Mouse (Mus musculus) MEL (cell line): ENCODE measurements at regions not wholly inside any gene's neighbourhood (a gene's known extent, or its start where the extent isn't known, plus 50 kb on each side); places are given as distances from the start of the nearest gene placed in this dataset.

ENCODE experiments used
- DNase-seq: peaks from one replicate; pipeline ENCODE4 v3.0.0; 2011; ENCODE audit warnings: low read depth, low spot score
- H3K27ac ChIP-seq: 2 replicates; pipeline ENCODE4 v1.5.1; 2012; ENCODE audit warnings: low read depth, mild to moderate bottlenecking, control low read depth, low read length, moderate library complexity; ENCODE audit not compliant: control insufficient read depth
- H3K27me3 ChIP-seq, 2 experiments: fragments of 150-350 bp in 1 of 2; sonication (generic) in 1 of 2; 2 replicates each; pipeline ENCODE4 v1.6.1; 2012; ENCODE audit warnings: low read length in 2 of 2, mild to moderate bottlenecking in 2 of 2, improper control_type of control experiment in 1 of 2, moderate library complexity in 1 of 2; ENCODE audit not compliant: insufficient read depth in 2 of 2, control insufficient read depth in 1 of 2
- H3K36me3 ChIP-seq, 2 experiments: 2 replicates each; pipeline ENCODE4 v1.6.1; 2012 to 2014; ENCODE audit warnings: low read length in 2 of 2, improper control_type of control experiment in 1 of 2, inconsistent platforms in 1 of 2, mild to moderate bottlenecking in 1 of 2; ENCODE audit not compliant: insufficient read depth in 2 of 2, control insufficient read depth in 1 of 2
- H3K4me1 ChIP-seq, 2 experiments: fragments of 150-350 bp in 1 of 2; sonication (generic) in 1 of 2; 2 replicates each; pipeline ENCODE4 v1.6.1; 2012; ENCODE audit warnings: low read length in 2 of 2, improper control_type of control experiment in 1 of 2, mild to moderate bottlenecking in 1 of 2; ENCODE audit not compliant: insufficient read depth in 2 of 2, control insufficient read depth in 1 of 2
- H3K4me3 ChIP-seq, 2 experiments: fragments of 150-350 bp in 1 of 2; sonication (generic) in 1 of 2; 2 replicates each; pipeline ENCODE4 v1.5.1; 2012; ENCODE audit warnings: low read depth in 2 of 2, low read length in 2 of 2, mild to moderate bottlenecking in 2 of 2, moderate library complexity in 2 of 2, control low read depth in 1 of 2, improper control_type of control experiment in 1 of 2; ENCODE audit not compliant: control insufficient read depth in 1 of 2, insufficient read depth in 1 of 2
- H3K79me2 ChIP-seq: 2 replicates; pipeline ENCODE4 v1.6.1; 2012; ENCODE audit warnings: mild to moderate bottlenecking, low read length, moderate library complexity; ENCODE audit not compliant: control insufficient read depth, poor library complexity, insufficient read depth
- H3K9ac ChIP-seq: 2 replicates; pipeline ENCODE4 v1.6.1; 2012; ENCODE audit warnings: low read depth, mild to moderate bottlenecking, control low read depth, low read length, moderate library complexity; ENCODE audit not compliant: control insufficient read depth, poor library complexity, severe bottlenecking
- H3K9me3 ChIP-seq: fragments of 150-350 bp; sonication (generic); replicated peaks from 2 replicates; pipeline ENCODE4 v1.6.1; 2012; ENCODE audit warnings: mild to moderate bottlenecking, low read length, improper control_type of control experiment, moderate library complexity; ENCODE audit not compliant: insufficient read depth
- BHLHE40 ChIP-seq: IDR thresholded peaks from 2 replicates; pipeline ENCODE4 v1.6.1; 2012; ENCODE audit warnings: low read depth, mild to moderate bottlenecking, inconsistent platforms, low read length, improper control_type of control experiment, borderline replicate concordance
- CHD1 ChIP-seq: IDR thresholded peaks from 2 replicates; pipeline ENCODE4 v1.6.1; 2012; ENCODE audit warnings: low read depth, mild to moderate bottlenecking, inconsistent platforms, low read length, improper control_type of control experiment
- CHD2 ChIP-seq: IDR thresholded peaks from 2 replicates; pipeline ENCODE4 v1.6.1; 2011; ENCODE audit warnings: low read length, improper control_type of control experiment
- CTCF ChIP-seq, 3 experiments: IDR thresholded peaks in 2 of 3; conservative IDR thresholded peaks in 1 of 3; 2 replicates each; pipeline ENCODE4 v1.5.1; 2011 to 2012; ENCODE audit warnings: low read length in 3 of 3, low read depth in 2 of 3, mild to moderate bottlenecking in 2 of 3, improper control_type of control experiment in 1 of 3, inconsistent platforms in 1 of 3, mixed read lengths in 1 of 3, moderate library complexity in 1 of 3; ENCODE audit not compliant: control insufficient read depth in 1 of 3, insufficient read depth in 1 of 3, poor library complexity in 1 of 3, severe bottlenecking in 1 of 3
- E2F4 ChIP-seq: IDR thresholded peaks from 2 replicates; pipeline ENCODE4 v1.6.1; 2011; ENCODE audit warnings: low read depth, low read length, improper control_type of control experiment, borderline replicate concordance
- ELF1 ChIP-seq: IDR thresholded peaks from 2 replicates; pipeline ENCODE4 v1.6.1; 2014; ENCODE audit warnings: low read depth, mild to moderate bottlenecking, inconsistent platforms, low read length, improper control_type of control experiment, moderate library complexity
- EP300 ChIP-seq, 2 experiments: IDR thresholded peaks; 2 replicates each; pipeline ENCODE4 v1.6.1; 2011; ENCODE audit warnings: improper control_type of control experiment in 2 of 2, low read length in 2 of 2, low read depth in 1 of 2, mild to moderate bottlenecking in 1 of 2
- GABPA ChIP-seq: IDR thresholded peaks from 2 replicates; pipeline ENCODE4 v1.6.1; 2012; ENCODE audit warnings: low read depth, mild to moderate bottlenecking, inconsistent platforms, low read length, improper control_type of control experiment, moderate library complexity
- HCFC1 ChIP-seq: IDR thresholded peaks from 2 replicates; pipeline ENCODE4 v1.6.1; 2012; ENCODE audit warnings: low read depth, mild to moderate bottlenecking, inconsistent platforms, low read length, improper control_type of control experiment, moderate library complexity
- JUND ChIP-seq: IDR thresholded peaks from 2 replicates; pipeline ENCODE4 v1.6.1; 2011; ENCODE audit warnings: low read depth, mild to moderate bottlenecking, improper control_type of control experiment, low read length
- MAX ChIP-seq: IDR thresholded peaks from 2 replicates; pipeline ENCODE4 v1.6.1; 2011; ENCODE audit warnings: low read length, improper control_type of control experiment
- MAZ ChIP-seq: IDR thresholded peaks from 2 replicates; pipeline ENCODE4 v1.6.1; 2012; ENCODE audit warnings: low read depth, mild to moderate bottlenecking, inconsistent platforms, low read length, improper control_type of control experiment
- MEF2A ChIP-seq: IDR thresholded peaks from 2 replicates; pipeline ENCODE4 v1.6.1; 2014; ENCODE audit warnings: low read depth, mild to moderate bottlenecking, inconsistent platforms, low read length, improper control_type of control experiment; ENCODE audit not compliant: poor library complexity, insufficient replicate concordance, severe bottlenecking; ENCODE audit errors: extremely low read depth
- MXI1 ChIP-seq: IDR thresholded peaks from 2 replicates; pipeline ENCODE4 v1.6.1; 2011; ENCODE audit warnings: mild to moderate bottlenecking, low read depth, low read length, improper control_type of control experiment
- MYB ChIP-seq: IDR thresholded peaks from 2 replicates; pipeline ENCODE4 v1.6.1; 2011; ENCODE audit warnings: mild to moderate bottlenecking, low read depth, low read length, improper control_type of control experiment
- MYC ChIP-seq: IDR thresholded peaks from 2 replicates; pipeline ENCODE4 v1.6.1; 2011; ENCODE audit warnings: low read depth, mild to moderate bottlenecking, low read length, improper control_type of control experiment, moderate library complexity
- NRF1 ChIP-seq: IDR thresholded peaks from 2 replicates; pipeline ENCODE4 v1.6.1; 2014; ENCODE audit warnings: low read depth, mild to moderate bottlenecking, inconsistent platforms, low read length, improper control_type of control experiment, moderate library complexity; ENCODE audit not compliant: poor library complexity, insufficient read depth, severe bottlenecking
- POLR2A ChIP-seq, 2 experiments: IDR thresholded peaks; 2 replicates each; pipeline ENCODE4 v1.6.1; 2011 to 2012; ENCODE audit warnings: low read length in 2 of 2, mild to moderate bottlenecking in 2 of 2, control low read depth in 1 of 2, improper control_type of control experiment in 1 of 2, low read depth in 1 of 2, moderate library complexity in 1 of 2; ENCODE audit not compliant: control insufficient read depth in 1 of 2, insufficient read depth in 1 of 2, poor library complexity in 1 of 2
- POLR2AphosphoS2 ChIP-seq: IDR thresholded peaks from 2 replicates; pipeline ENCODE4 v1.6.1; 2011; ENCODE audit warnings: low read length, improper control_type of control experiment
- RAD21 ChIP-seq: IDR thresholded peaks from 2 replicates; pipeline ENCODE4 v1.6.1; 2011; ENCODE audit warnings: mild to moderate bottlenecking, low read depth, low read length, improper control_type of control experiment
- RCOR1 ChIP-seq: IDR thresholded peaks from 2 replicates; pipeline ENCODE4 v1.6.1; 2012; ENCODE audit warnings: low read depth, mild to moderate bottlenecking, inconsistent platforms, low read length, improper control_type of control experiment
- SMC3 ChIP-seq: IDR thresholded peaks from 2 replicates; pipeline ENCODE4 v1.6.1; 2011; ENCODE audit warnings: low read depth, low read length, improper control_type of control experiment
- TAL1 ChIP-seq: IDR thresholded peaks from 2 replicates; pipeline ENCODE4 v1.6.1; 2012; ENCODE audit warnings: mild to moderate bottlenecking, inconsistent platforms, low read length, moderate library complexity, mixed read lengths
- TCF12 ChIP-seq: IDR thresholded peaks from 2 replicates; pipeline ENCODE4 v1.6.1; 2014; ENCODE audit warnings: low read depth, mild to moderate bottlenecking, inconsistent platforms, low read length, improper control_type of control experiment, moderate library complexity
- UBTF ChIP-seq: IDR thresholded peaks from 2 replicates; pipeline ENCODE4 v1.6.1; 2012; ENCODE audit warnings: low read depth, mild to moderate bottlenecking, inconsistent platforms, low read length, improper control_type of control experiment, moderate library complexity, borderline replicate concordance; ENCODE audit not compliant: insufficient read depth
- USF2 ChIP-seq, 2 experiments: IDR thresholded peaks; 2 replicates each; pipeline ENCODE4 v1.6.1; 2011 to 2012; ENCODE audit warnings: improper control_type of control experiment in 2 of 2, low read length in 2 of 2, borderline replicate concordance in 1 of 2, inconsistent platforms in 1 of 2, low read depth in 1 of 2, mild to moderate bottlenecking in 1 of 2; ENCODE audit not compliant: insufficient read depth in 1 of 2
- ZC3H11A ChIP-seq: IDR thresholded peaks from 2 replicates; pipeline ENCODE4 v1.6.1; 2012; ENCODE audit warnings: low read depth, mild to moderate bottlenecking, inconsistent platforms, low read length, improper control_type of control experiment
- ZKSCAN1 ChIP-seq: IDR thresholded peaks from 2 replicates; pipeline ENCODE4 v1.6.1; 2012; ENCODE audit warnings: low read depth, mild to moderate bottlenecking, inconsistent platforms, low read length, improper control_type of control experiment, moderate library complexity
- ZMIZ1 ChIP-seq: IDR thresholded peaks from 2 replicates; pipeline ENCODE4 v1.6.1; 2012; ENCODE audit warnings: low read depth, mild to moderate bottlenecking, inconsistent platforms, low read length, improper control_type of control experiment, moderate library complexity
- ZNF384 ChIP-seq: IDR thresholded peaks from 2 replicates; pipeline ENCODE4 v1.6.1; 2012; ENCODE audit warnings: low read depth, mild to moderate bottlenecking, inconsistent platforms, low read length, improper control_type of control experiment

DNA sequence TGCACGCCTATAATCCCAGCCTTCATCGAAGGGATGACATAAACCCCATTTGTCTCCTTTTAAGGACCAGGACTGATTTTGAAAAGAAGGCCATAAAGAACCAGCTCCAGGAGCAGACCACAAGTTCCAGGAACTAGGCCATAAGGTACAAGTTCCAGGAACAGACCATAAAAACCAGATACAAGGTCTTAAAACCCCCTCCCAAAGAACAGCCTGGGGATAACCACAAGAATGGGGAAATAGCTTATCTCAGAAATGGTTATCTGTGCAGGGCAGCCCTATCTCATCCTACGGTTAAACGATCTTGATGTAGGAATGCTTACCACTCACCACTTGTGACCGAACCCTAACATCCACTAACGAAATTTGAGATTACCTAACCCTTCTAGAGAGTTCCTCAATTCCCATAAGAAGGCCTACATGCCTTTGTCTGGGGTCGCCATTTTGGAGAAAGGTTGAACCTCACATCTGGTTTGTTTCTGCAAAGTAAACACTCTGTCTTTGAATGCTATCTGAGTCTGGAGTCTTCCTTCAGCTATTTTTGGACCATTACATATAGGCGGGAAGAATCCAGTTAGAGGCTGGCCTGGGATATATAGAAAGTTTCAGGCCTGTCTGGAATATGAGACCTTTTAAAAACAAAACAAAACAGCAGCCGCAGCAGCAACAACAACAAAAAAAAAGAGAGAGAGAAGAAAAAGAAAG lies 103.5 kb upstream of the Fut8 start (continued):
- TF ChIP-seq EP300 (IDR thresholded peaks at IDR 0.05; ENCODE audit: low read depth in 1 of 2, low read length in 2 of 2), result peak; percentile 100
- peak; percentile 39; the same call in 1 of the 2 replicates for TF ChIP-seq SMC3
- TF ChIP-seq ZC3H11A, result peak; percentile 30; the same call in 1 of the 2 replicates
- 0 out of 2 replicates have a peak, but pooled peaks have one; percentile 23 for TF ChIP-seq GABPA
- TF ChIP-seq ZNF384, result 0 out of 2 replicates have a peak, but pooled peaks have one; percentile 38
- peak; percentile 100 for TF ChIP-seq MYB
- no peak for TF ChIP-seq MEF2A
- no peak; the same call in 1 of the 2 replicates for TF ChIP-seq MAZ
- no peak for TF ChIP-seq CTCF (IDR thresholded peaks at IDR 0.05 in 2 of 3, conservative IDR thresholded peaks at IDR 0.05 in 1 of 3; ENCODE audit: control insufficient read depth in 1 of 3, insufficient read depth in 1 of 3, low read depth in 2 of 3, low read length in 3 of 3, poor library complexity in 1 of 3, severe bottlenecking in 1 of 3)
- no peak for TF ChIP-seq UBTF
- peak; percentile 75 for TF ChIP-seq MYC
- peak; percentile 61 for TF ChIP-seq CHD2

DNA sequence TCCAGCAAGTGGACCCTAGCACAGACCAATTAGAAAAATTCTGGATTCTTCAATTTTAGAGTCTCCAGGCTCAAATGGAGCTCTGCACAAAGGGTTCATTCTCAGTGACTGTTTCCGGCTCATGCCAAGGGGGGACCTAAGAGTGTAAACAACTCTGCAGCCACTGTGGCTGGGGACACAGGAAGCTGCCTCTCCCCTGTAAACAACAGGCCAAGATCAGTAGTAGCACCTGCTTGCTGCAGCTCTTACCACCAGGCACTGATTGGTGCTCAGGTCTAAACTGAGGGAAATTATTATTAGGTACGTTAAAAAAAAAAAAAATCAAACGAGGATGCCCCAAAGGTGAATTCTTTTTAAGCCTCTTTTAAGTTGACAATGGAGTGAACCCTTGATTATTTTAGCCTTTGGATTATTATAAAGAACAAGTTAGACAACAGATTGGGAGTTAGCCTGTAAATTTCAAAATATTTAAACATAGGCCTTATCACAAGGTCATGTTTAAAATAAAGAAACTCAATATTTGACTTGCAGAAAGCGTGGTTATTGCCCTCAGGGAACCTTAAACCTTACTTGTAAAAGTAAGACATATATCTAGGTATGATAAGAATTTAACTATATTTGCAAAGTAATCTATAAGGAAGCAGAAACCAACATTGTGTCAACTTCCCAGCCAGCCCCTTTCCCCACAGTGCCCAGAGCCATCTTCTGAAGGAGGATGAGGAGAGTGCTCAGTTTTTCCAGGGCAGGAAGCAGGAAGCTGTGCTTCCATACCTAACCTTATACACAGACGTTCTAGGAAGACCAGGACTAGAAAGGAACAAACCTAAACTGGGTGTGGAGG lies 104.2 kb upstream of the Fut8 start:
- H3K4me3 ChIP-seq, result no peak overlapping the region
- TF ChIP-seq SMC3 (no peak), UBTF (no peak), ZMIZ1 (no peak), MXI1 (peak; percentile 62), USF2 (IDR thresholded peaks at IDR 0.05; ENCODE audit: borderline replicate concordance in 1 of 2, insufficient read depth in 1 of 2, low read depth in 1 of 2, low read length in 2 of 2) (no peak), TCF12 (peak; percentile 77), JUND (no peak), CHD1 (0 out of 2 replicates have a peak, but pooled peaks have one; percentile 79), NRF1 (no peak), ELF1 (no peak), TAL1 (no peak), MYB (peak; percentile 56), HCFC1 (no peak), ZKSCAN1 (no peak), EP300 (IDR thresholded peaks at IDR 0.05; ENCODE audit: low read depth in 1 of 2, low read length in 2 of 2) (peak in 1 of 2 experiments; percentile 88; a peak in 2 of 4 replicates), RCOR1 (no peak; the same call in 1 of the 2 replicates), MYC (peak; percentile 83; the same call in 1 of the 2 replicates), RAD21 (no peak; the same call in 1 of the 2 replicates), E2F4 (no peak), POLR2AphosphoS2 (peak; percentile 33; the same call in 1 of the 2 replicates), POLR2A (IDR thresholded peaks at IDR 0.05; ENCODE audit: control insufficient read depth in 1 of 2, insufficient read depth in 1 of 2, low read depth in 1 of 2, low read length in 2 of 2, poor library complexity in 1 of 2) (no peak), MAX (peak; percentile 56), BHLHE40 (no peak; the same call in 1 of the 2 replicates)

More for the DNA sequence above, 104.2 kb upstream of the Fut8 start:
- Histone ChIP-seq H3K36me3 (peaks cover 0 to 87% of the 10 kb centered on the region in 2 experiments; a peak in 2 of 4 replicates), H3K27ac (peak overlapping the region; percentile 98), H3K79me2 (no peaks in the 10 kb centered on the region), H3K9ac (peak overlapping the region; percentile 53), H3K27me3 (no peaks in the 10 kb centered on the region), H3K4me1 (peaks cover 46 to 79% of the 10 kb centered on the region in 2 experiments), H3K9me3 (no peaks in the 10 kb centered on the region)
- peak; percentile 88 for DNase-seq
